Mouse (Mus musculus): ENCODE results near the gene Prkcd. TPM values are rescaled to one million over a fixed set of nuclear protein-coding genes. Genes with fewer than 3 reads are reported as not detected.
"Not testable (repeated sequence)": the region's sequence is repeated elsewhere in the genome, so short reads cannot be mapped to it uniquely, and the experiment has no call there.

Prkcd gene
- polyA plus RNA-seq, 1 experiment from 2014 or later = 50.9 TPM

- H3K4me1 ChIP-seq = peaks cover 13% of the 10 kb centered on the region
- H3K27ac ChIP-seq = no peak overlapping the region
- no peaks in the 10 kb centered on the region for H3K27me3 ChIP-seq
- H3K36me3 ChIP-seq = no peaks in the 10 kb centered on the region
- no peaks in the 10 kb centered on the region for H3K9me3 ChIP-seq
- no peak overlapping the region for H3K4me2 ChIP-seq
- no peak overlapping the region for H3K9ac ChIP-seq
- WGBS = 85% methylated on average over 1 of the region's 1 CpGs
- ATAC-seq (ENCODE audit: insufficient number of reproducible peaks, insufficient read depth, low FRiP score, low TSS enrichment, low read depth) = no peak
- H3K4me3 ChIP-seq = no peak overlapping the region
These were observed 44.8 kb downstream of the Prkcd start for GRCm38 (mm10) chr14:30581238-30581637.

DNA sequence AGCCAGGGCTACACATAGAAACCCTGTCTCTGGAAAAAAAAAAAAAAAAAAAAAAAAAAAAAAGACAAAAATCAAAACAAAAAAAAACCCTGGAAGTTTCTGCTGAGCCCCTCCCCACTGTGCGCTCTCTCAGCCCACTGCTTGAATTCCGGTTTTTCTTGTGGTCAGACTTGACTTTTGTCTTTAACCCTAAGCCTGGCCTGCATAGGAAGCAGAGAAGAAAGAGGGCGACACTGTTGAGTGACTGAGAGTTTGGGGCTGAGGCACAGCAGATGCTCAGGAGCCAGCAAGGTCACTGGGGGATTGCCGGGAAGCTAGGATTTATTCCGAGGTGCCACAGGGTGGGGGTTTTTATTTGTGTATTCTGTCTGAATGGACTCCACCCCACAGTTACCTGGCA, 46.1 kb downstream of the Prkcd start:
- no peaks in the 10 kb centered on the region for H3K9me3 ChIP-seq

GRCm38 (mm10) chr14:30579180-30579579, 46.8 kb downstream of the Prkcd start:
- peaks cover 4% of the 10 kb centered on the region; the same call in 1 of the 2 replicates for H3K4me1 ChIP-seq
- no peak overlapping the region for H3K4me2 ChIP-seq
- ATAC-seq (ENCODE audit: insufficient number of reproducible peaks, insufficient read depth, low FRiP score, low TSS enrichment, low read depth) = no peak
- no peaks in the 10 kb centered on the region for H3K9me3 ChIP-seq
- H3K27me3 ChIP-seq = no peaks in the 10 kb centered on the region
- 69% methylated on average over 5 of the region's 5 CpGs for WGBS
- no peak overlapping the region for H3K9ac ChIP-seq
- H3K4me3 ChIP-seq = no peak overlapping the region
- H3K27ac ChIP-seq = no peak overlapping the region
- H3K36me3 ChIP-seq = peaks cover 20% of the 10 kb centered on the region; the same call in 1 of the 2 replicates

More for the DNA sequence above, 46.1 kb downstream of the Prkcd start:
- H3K4me1 ChIP-seq = peaks cover 11% of the 10 kb centered on the region
- H3K27me3 ChIP-seq = no peaks in the 10 kb centered on the region
- 42% methylated on average over 5 of the region's 5 CpGs for WGBS
- H3K27ac ChIP-seq = no peak overlapping the region
- no peak for ATAC-seq (ENCODE audit: insufficient number of reproducible peaks, insufficient read depth, low FRiP score, low TSS enrichment, low read depth)
- H3K4me2 ChIP-seq = no peak overlapping the region
- H3K36me3 ChIP-seq = peaks cover 13% of the 10 kb centered on the region; the same call in 1 of the 2 replicates
- H3K9ac ChIP-seq = no peak overlapping the region
- no peak overlapping the region for H3K4me3 ChIP-seq

DNA sequence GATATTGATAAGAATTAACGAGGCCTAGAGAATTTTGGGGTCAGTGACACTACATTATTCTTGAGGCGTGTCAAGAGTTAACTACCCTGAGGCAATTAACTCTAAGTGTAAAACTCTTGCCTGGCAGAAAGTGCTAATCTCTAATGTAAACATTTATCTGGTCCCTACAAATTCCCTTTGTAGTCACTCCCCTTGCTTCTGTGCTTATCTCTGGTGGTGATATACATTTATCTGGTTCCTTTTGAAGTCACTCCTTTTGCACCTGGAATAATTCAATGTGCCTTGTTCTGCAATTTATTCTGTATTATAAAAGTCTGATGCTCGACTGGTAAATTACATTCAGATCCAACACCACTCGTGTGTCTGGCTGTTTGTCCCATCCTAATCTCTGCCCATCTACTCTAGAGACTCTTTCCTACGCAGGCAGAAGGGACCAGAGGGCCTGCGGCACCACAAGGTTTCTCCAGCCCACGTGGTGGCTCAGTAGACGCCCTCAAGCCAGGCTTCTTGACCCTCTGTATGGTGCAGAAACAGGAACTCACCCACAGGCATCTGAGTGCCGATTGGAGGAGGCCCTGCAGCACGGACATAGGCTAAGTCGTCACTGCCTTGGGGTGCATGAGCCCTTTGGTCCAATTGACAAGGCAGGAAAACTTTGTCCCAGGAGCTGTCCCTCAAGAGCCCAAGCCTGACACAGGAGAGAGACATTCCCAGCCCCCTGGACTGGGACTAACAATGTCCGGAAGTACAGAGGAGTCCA, 48.5 kb downstream of the Prkcd start:
- not testable (repeated sequence) for H3K27ac ChIP-seq; H3K4me1 ChIP-seq; ATAC-seq (ENCODE audit: insufficient number of reproducible peaks, insufficient read depth, low FRiP score, low TSS enrichment, low read depth); H3K9ac ChIP-seq; H3K4me2 ChIP-seq; H3K4me3 ChIP-seq; H3K27me3 ChIP-seq; H3K9me3 ChIP-seq
- WGBS = 39% methylated on average over 10 of the region's 12 CpGs
- peaks cover 37% of the 10 kb centered on the region for H3K36me3 ChIP-seq

- Histone ChIP-seq H3K27me3 (no peaks in the 10 kb centered on the region), H3K36me3 (peaks cover 49% of the 10 kb centered on the region), H3K4me3 (no peak overlapping the region), H3K9me3 (no peaks in the 10 kb centered on the region), H3K27ac (peak overlapping the region; percentile 11; the same call in 1 of the 2 replicates), H3K4me1 (0 out of 2 replicates have a peak, but pooled peaks cover 2% of the 10 kb centered on the region), H3K4me2 (no peak overlapping the region), H3K9ac (no peak overlapping the region)
- 60% methylated on average over 5 of the region's 5 CpGs for WGBS
- no peak for ATAC-seq (ENCODE audit: insufficient number of reproducible peaks, insufficient read depth, low FRiP score, low TSS enrichment, low read depth)
These were observed 49.8 kb downstream of the Prkcd start for GRCm38 (mm10) chr14:30576260-30576659.

GRCm38 (mm10) chr14:30575791-30576190, 50.2 kb downstream of the Prkcd start:
- 76% methylated on average over 7 of the region's 7 CpGs for WGBS
- Histone ChIP-seq H3K36me3 (peaks cover 54% of the 10 kb centered on the region), H3K27me3 (no peaks in the 10 kb centered on the region), H3K4me2 (no peak overlapping the region), H3K27ac (no peak overlapping the region), H3K9ac (no peak overlapping the region), H3K9me3 (no peaks in the 10 kb centered on the region), H3K4me1 (0 out of 2 replicates have a peak, but pooled peaks cover 2% of the 10 kb centered on the region), H3K4me3 (no peak overlapping the region)
- ATAC-seq (ENCODE audit: insufficient number of reproducible peaks, insufficient read depth, low FRiP score, low TSS enrichment, low read depth) = no peak

- 65% methylated on average over 6 of the region's 6 CpGs for WGBS
- Histone ChIP-seq H3K27me3 (no peaks in the 10 kb centered on the region), H3K36me3 (peaks cover 71% of the 10 kb centered on the region), H3K9ac (no peak overlapping the region), H3K4me1 (0 out of 2 replicates have a peak, but pooled peaks cover 2% of the 10 kb centered on the region), H3K9me3 (no peaks in the 10 kb centered on the region), H3K4me3 (no peak overlapping the region), H3K27ac (peak overlapping the region; percentile 49; the same call in 1 of the 2 replicates), H3K4me2 (no peak overlapping the region)
- ATAC-seq (ENCODE audit: insufficient number of reproducible peaks, insufficient read depth, low FRiP score, low TSS enrichment, low read depth) = no peak
These were observed 51.9 kb downstream of the Prkcd start for GRCm38 (mm10) chr14:30573983-30574584.

DNA sequence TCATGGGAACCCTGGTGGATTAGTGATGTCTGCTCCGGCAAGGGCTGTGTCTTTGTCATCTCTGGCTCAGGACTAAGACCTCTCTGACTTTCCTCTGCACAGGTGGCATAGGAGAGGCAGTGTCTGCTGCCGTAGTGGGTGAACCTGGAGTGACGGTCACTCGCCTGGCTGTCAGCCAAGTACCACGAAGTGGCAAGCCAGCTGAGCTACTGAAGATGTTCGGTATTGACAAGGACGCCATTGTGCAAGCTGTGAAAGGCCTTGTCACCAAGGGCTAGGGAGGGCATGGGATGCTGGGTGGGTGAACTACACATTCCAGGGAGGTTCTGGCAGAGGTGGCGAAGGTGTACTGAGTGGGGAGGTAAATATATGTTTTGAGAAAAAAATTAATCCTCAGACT, 52.8 kb downstream of the Prkcd start:
- H3K27me3 ChIP-seq = no peaks in the 10 kb centered on the region
- no peak overlapping the region for H3K4me2 ChIP-seq
- 0 out of 2 replicates have a peak, but pooled peaks cover 2% of the 10 kb centered on the region for H3K4me1 ChIP-seq
- 80% methylated on average over 8 of the region's 8 CpGs for WGBS
- H3K4me3 ChIP-seq = no peak overlapping the region
- no peak for ATAC-seq (ENCODE audit: insufficient number of reproducible peaks, insufficient read depth, low FRiP score, low TSS enrichment, low read depth)
- H3K9me3 ChIP-seq = no peaks in the 10 kb centered on the region
- H3K36me3 ChIP-seq = peaks cover 80% of the 10 kb centered on the region
- H3K27ac ChIP-seq = no peak overlapping the region
- no peak overlapping the region for H3K9ac ChIP-seq

DNA sequence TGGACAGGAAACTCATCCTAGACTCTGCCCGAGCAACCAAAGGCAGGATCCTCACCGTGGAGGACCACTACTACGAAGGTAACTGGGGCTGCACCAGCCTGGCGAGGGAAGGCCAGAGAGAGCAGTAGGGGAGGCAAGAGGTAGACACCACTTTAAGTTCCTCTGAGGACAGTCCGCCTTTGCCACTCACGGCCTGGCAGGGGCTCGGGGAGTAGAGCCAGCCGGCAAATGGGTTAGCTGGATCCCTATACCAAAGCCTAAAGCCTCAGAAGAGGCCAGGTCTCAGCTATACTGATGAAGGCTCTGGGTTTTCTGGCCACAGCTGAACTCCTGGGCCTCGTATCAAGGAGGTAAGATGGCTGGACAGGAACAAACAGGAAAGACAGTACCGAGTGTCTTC, 53.8 kb downstream of the Prkcd start:
- Histone ChIP-seq H3K9ac (no peak overlapping the region), H3K4me2 (no peak overlapping the region), H3K4me1 (no peaks in the 10 kb centered on the region), H3K4me3 (no peak overlapping the region), H3K27ac (no peak overlapping the region), H3K36me3 (peaks cover 89% of the 10 kb centered on the region), H3K27me3 (no peaks in the 10 kb centered on the region), H3K9me3 (no peaks in the 10 kb centered on the region)
- no peak for ATAC-seq (ENCODE audit: insufficient number of reproducible peaks, insufficient read depth, low FRiP score, low TSS enrichment, low read depth)
- WGBS = 90% methylated on average over 10 of the region's 10 CpGs

GRCm38 (mm10) chr14:30570303-30570702, 55.7 kb downstream of the Prkcd start:
- Histone ChIP-seq H3K9ac (no peak overlapping the region), H3K9me3 (no peaks in the 10 kb centered on the region), H3K4me2 (no peak overlapping the region), H3K4me3 (no peak overlapping the region), H3K27me3 (no peaks in the 10 kb centered on the region), H3K27ac (no peak overlapping the region), H3K36me3 (peaks cover 100% of the 10 kb centered on the region), H3K4me1 (no peaks in the 10 kb centered on the region)
- no peak for ATAC-seq (ENCODE audit: insufficient number of reproducible peaks, insufficient read depth, low FRiP score, low TSS enrichment, low read depth)
- 87% methylated on average over 9 of the region's 9 CpGs for WGBS

- no peaks in the 10 kb centered on the region for H3K27me3 ChIP-seq
- H3K9ac ChIP-seq = no peak overlapping the region
- H3K27ac ChIP-seq = no peak overlapping the region
- H3K4me1 ChIP-seq = no peaks in the 10 kb centered on the region
- 90% methylated on average over 9 of the region's 9 CpGs for WGBS
- no peak overlapping the region for H3K4me2 ChIP-seq
- H3K4me3 ChIP-seq = no peak overlapping the region
- no peak for ATAC-seq (ENCODE audit: insufficient number of reproducible peaks, insufficient read depth, low FRiP score, low TSS enrichment, low read depth)
- H3K9me3 ChIP-seq = no peaks in the 10 kb centered on the region
- H3K36me3 ChIP-seq = peaks cover 94% of the 10 kb centered on the region
These were observed 58.0 kb downstream of the Prkcd start for GRCm38 (mm10) chr14:30568016-30568415.

DNA sequence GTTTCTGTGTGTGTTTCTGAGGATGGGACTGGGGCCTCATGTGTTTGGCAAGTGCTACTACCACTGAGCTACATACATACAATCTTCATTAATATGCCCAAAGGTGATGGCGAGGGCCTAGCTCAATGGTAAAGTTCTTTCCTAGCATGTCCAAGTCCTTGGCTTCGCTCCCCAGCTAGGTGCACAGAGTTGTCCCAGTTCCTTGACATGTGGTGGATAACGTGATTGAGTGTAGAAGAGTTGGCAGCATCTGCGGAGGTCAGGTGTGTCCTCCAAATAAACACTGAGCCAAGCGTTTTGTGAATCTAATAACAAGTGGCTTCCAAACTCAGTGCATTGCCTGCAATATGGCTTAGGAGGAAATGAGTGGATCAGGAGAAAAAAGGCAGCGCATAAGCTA, 59.7 kb downstream of the Prkcd start:
- Histone ChIP-seq H3K4me3 (no peak overlapping the region), H3K27ac (no peak overlapping the region), H3K9ac (no peak overlapping the region), H3K36me3 (peaks cover 86% of the 10 kb centered on the region), H3K27me3 (no peaks in the 10 kb centered on the region), H3K9me3 (no peaks in the 10 kb centered on the region), H3K4me2 (no peak overlapping the region), H3K4me1 (0 out of 2 replicates have a peak, but pooled peaks cover 6% of the 10 kb centered on the region)
- WGBS = 89% methylated on average over 6 of the region's 6 CpGs
- no peak for ATAC-seq (ENCODE audit: insufficient number of reproducible peaks, insufficient read depth, low FRiP score, low TSS enrichment, low read depth)
